Mouse (Mus musculus): ENCODE results near the gene Alk.

- no peak for TF ChIP-seq POLR2A (IDR thresholded peaks at IDR 0.05; ENCODE audit: extremely low read depth, insufficient read depth, low read length)
- no peak for TF ChIP-seq CTCF (IDR thresholded peaks at IDR 0.05; ENCODE audit: low read depth, low read length)
These were observed 740.4 kb downstream of the Alk start for GRCm38 (mm10) chr17:71864039-71864438.
